Mouse (Mus musculus): Measurements from ENCODE around the gene Cep128.

DNA sequence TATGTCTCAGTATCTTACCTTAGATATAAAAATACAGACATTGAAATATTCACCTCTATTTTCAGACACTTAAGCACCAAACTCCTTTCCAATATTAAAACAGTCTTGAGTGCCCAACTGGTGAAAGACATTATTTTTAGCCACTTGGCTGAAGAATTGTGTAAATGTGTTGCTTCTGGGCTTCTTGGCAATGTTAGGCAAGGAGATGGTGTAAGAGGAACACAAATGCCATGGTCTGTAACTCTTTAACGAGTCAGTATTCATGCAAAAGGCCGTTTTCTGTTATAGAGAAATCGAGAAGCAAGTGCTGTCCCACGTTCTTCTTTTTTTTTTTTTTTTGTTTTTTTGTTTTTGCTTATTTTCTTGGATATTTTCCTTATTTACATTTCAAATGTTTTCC is 26.1 kb upstream of the Cep128 start:
- no peak for TF ChIP-seq CTCF (IDR thresholded peaks at IDR 0.05; ENCODE audit: control insufficient read depth, insufficient read depth, insufficient read length)
- no peak for TF ChIP-seq FOSL1 (IDR thresholded peaks at IDR 0.05; ENCODE audit: insufficient read depth, low read length, poor library complexity, severe bottlenecking)
- TF ChIP-seq MAX (IDR thresholded peaks at IDR 0.05): no peak
- TF ChIP-seq MYOD1 (IDR thresholded peaks at IDR 0.05; ENCODE audit: control insufficient read depth, insufficient read length, low read depth): no peak
- TF ChIP-seq USF1 (IDR thresholded peaks at IDR 0.05; ENCODE audit: low read depth): no peak
- no peak for TF ChIP-seq MYOG (IDR thresholded peaks at IDR 0.05; ENCODE audit: control insufficient read depth, extremely low read depth, insufficient read length)
- TF ChIP-seq CEBPB (IDR thresholded peaks at IDR 0.05; ENCODE audit: low read depth): no peak
